Mouse (Mus musculus) E14TG2a.4 (cell line): ENCODE data around the gene Sh2b3.

Experiments used
- CTCF ChIP-seq: conservative IDR thresholded peaks from 2 replicates; pipeline ENCODE4 v1.5.1; 2014; ENCODE audit warnings: low read length
- NANOG ChIP-seq: IDR thresholded peaks from 2 replicates; pipeline ENCODE4 v1.6.1; 2014; ENCODE audit warnings: borderline replicate concordance, low read length, mixed read lengths

GRCm38 (mm10) chr5:121813744-121814143 lies 23.7 kb downstream of the Sh2b3 start:
- TF ChIP-seq CTCF: no peak
- TF ChIP-seq NANOG: no peak
